Comparison of ENCODE assay signal across 8 mouse cellular contexts in genomic region chr11:115812533-115813420, GRCm38 (mm10). TPM values are rescaled to one million over a fixed set of nuclear protein-coding genes. Genes with fewer than 3 reads are reported as not detected.
DNase-seq lines count a peak whose midpoint lies in the region; ATAC-seq and TF ChIP-seq lines count a peak whose summit lies in the region.

No protein-coding gene starts in this region.

- H3K9ac ChIP-seq in hindbrain, postnatal 0 days (replicated peaks; ENCODE audit: low read length), result peak overlapping the region; percentile 72
- H3K9ac ChIP-seq in liver, embryonic 16.5 days (ENCODE audit: low read depth, low read length), result peak overlapping the region; percentile 88

- H3K36me3 ChIP-seq in hindbrain, postnatal 0 days (ENCODE audit: insufficient read depth, low read length), result no peaks in the 10 kb centered on the region
- H3K36me3 ChIP-seq in liver, embryonic 16.5 days (ENCODE audit: control insufficient read depth, insufficient read depth), result peaks cover 1% of the 10 kb centered on the region

- peak overlapping the region; percentile 43; the same call in 1 of the 2 replicates for H3K27ac ChIP-seq in hindbrain, postnatal 0 days
- peak overlapping the region; percentile 61 for H3K27ac ChIP-seq in liver, embryonic 16.5 days (ENCODE audit: low read length)

- H3K4me3 ChIP-seq in hindbrain, postnatal 0 days (ENCODE audit: low read length), result peak overlapping the region; percentile 88
- H3K4me3 ChIP-seq in liver, embryonic 16.5 days (ENCODE audit: low read depth, low read length), result peak overlapping the region; percentile 85

- TF ChIP-seq CTCF in hindbrain, postnatal 0 days (IDR thresholded peaks at IDR 0.05; ENCODE audit: low read depth), result no peak

- DNase-seq in embryo, embryonic 10 days (ENCODE audit: low spot score), result peak; percentile 46
- DNase-seq in embryo, embryonic 9.5 days (ENCODE audit: extremely low spot score), result no peak
- DNase-seq in Muller cell, postnatal 12 days (ENCODE audit: inconsistent ontology term), result peak; percentile 48
- no peak for DNase-seq in hindbrain, postnatal 0 days (ENCODE audit: low spot score)
- peak; percentile 48 for DNase-seq in testis, postnatal 14 days (ENCODE audit: low spot score)
- no peak for DNase-seq in frontal cortex, postnatal 25 days (ENCODE audit: low spot score in 2 of 2)

- 0 out of 2 replicates have a peak, but pooled peaks have one; percentile 1 for ATAC-seq in erythroblast, adult 5-6 weeks (replicated peaks; ENCODE audit: low FRiP score, poor library complexity, severe bottlenecking)
- no peak for ATAC-seq in hindbrain, postnatal 0 days
- ATAC-seq in liver, embryonic 16.5 days (ENCODE audit: low read depth), result no peak

- WGBS in hindbrain, postnatal 0 days, result 2% methylated on average over 27 of the region's 28 CpGs
- WGBS in liver, embryonic 16.5 days (ENCODE audit: insufficient replicate concordance), result 12% methylated on average over 28 of the region's 28 CpGs

- peaks cover 22% of the 10 kb centered on the region for H3K4me1 ChIP-seq in hindbrain, postnatal 0 days (ENCODE audit: insufficient read depth, low read length)
- peaks cover 55% of the 10 kb centered on the region for H3K4me1 ChIP-seq in liver, embryonic 16.5 days (ENCODE audit: control insufficient read depth, low read depth, low read length)

- no peaks in the 10 kb centered on the region for H3K27me3 ChIP-seq in hindbrain, postnatal 0 days (ENCODE audit: insufficient read depth, low read length)
- no peaks in the 10 kb centered on the region for H3K27me3 ChIP-seq in liver, embryonic 16.5 days (ENCODE audit: control insufficient read depth, insufficient read depth, low read depth, low read length)

- H3K9me3 ChIP-seq in hindbrain, postnatal 0 days (ENCODE audit: low read length), result no peaks in the 10 kb centered on the region
- H3K9me3 ChIP-seq in liver, embryonic 16.5 days (replicated peaks; ENCODE audit: control insufficient read depth, low read length), result no peaks in the 10 kb centered on the region

- peak overlapping the region; percentile 95 for H3K4me2 ChIP-seq in hindbrain, postnatal 0 days (ENCODE audit: low read depth, low read length)
- H3K4me2 ChIP-seq in liver, embryonic 16.5 days (ENCODE audit: low read depth, low read length), result peak overlapping the region; percentile 99

RNA-seq across cellular contexts. Expression of gene Caskin2, which starts 0.7 kb away (rescaled TPM):
- 4.0 and 4.8 TPM in 2 replicates for total RNA-seq in erythroblast, adult 5-6 weeks (2015; ENCODE audit: low replicate concordance)
- 2.0 and 3.1 TPM in 2 replicates for total RNA-seq in erythroblast, adult 5-6 weeks (2017; ENCODE audit: low replicate concordance)
- total RNA-seq in hindbrain, postnatal 0 days (2014; rRNA removed), result 24.4 and 39.2 TPM in 2 replicates
- 7.7 and 8.0 TPM in 2 replicates for polyA plus RNA-seq in hindbrain, postnatal 0 days (2015; fragmentation: Nextera tagmentation; extraction: Ambion mirVana)
- 5.1 and 6.1 TPM in 2 replicates for polyA plus RNA-seq in liver, embryonic 16.5 days (2015; fragmentation: Nextera tagmentation; extraction: Ambion mirVana)

RNA-seq across cellular contexts. Expression of gene Tsen54, which starts 1.7 kb away (rescaled TPM):
- total RNA-seq in erythroblast, adult 5-6 weeks (2015; ENCODE audit: low replicate concordance), result 1.7 and 5.6 TPM in 2 replicates
- total RNA-seq in erythroblast, adult 5-6 weeks (2017; ENCODE audit: low replicate concordance), result 1.4 and 2.2 TPM in 2 replicates
- 22.5 and 34.6 TPM in 2 replicates for total RNA-seq in hindbrain, postnatal 0 days (2014; rRNA removed)
- polyA plus RNA-seq in hindbrain, postnatal 0 days (2015; fragmentation: Nextera tagmentation; extraction: Ambion mirVana), result 18.0 and 18.8 TPM in 2 replicates
- polyA plus RNA-seq in liver, embryonic 16.5 days (2015; fragmentation: Nextera tagmentation; extraction: Ambion mirVana), result 10.2 and 12.4 TPM in 2 replicates

RNA-seq across cellular contexts. Expression of gene Llgl2, which starts 11.1 kb away (rescaled TPM):
- 3.3 and 5.4 TPM in 2 replicates for total RNA-seq in erythroblast, adult 5-6 weeks (2015; ENCODE audit: low replicate concordance)
- total RNA-seq in erythroblast, adult 5-6 weeks (2017; ENCODE audit: low replicate concordance), result 0.34 TPM in 1 of 2 replicates, not detected in the other
- 1.6 and 2.1 TPM in 2 replicates for total RNA-seq in hindbrain, postnatal 0 days (2014; rRNA removed)
- 1.5 and 1.8 TPM in 2 replicates for polyA plus RNA-seq in hindbrain, postnatal 0 days (2015; fragmentation: Nextera tagmentation; extraction: Ambion mirVana)
- 14.4 and 15.6 TPM in 2 replicates for polyA plus RNA-seq in liver, embryonic 16.5 days (2015; fragmentation: Nextera tagmentation; extraction: Ambion mirVana)

RNA-seq across cellular contexts. Expression of gene Myo15b, which starts 45.4 kb away (rescaled TPM):
- total RNA-seq in erythroblast, adult 5-6 weeks (2015; ENCODE audit: low replicate concordance), result not detected in 2 replicates
- not detected in 2 replicates for total RNA-seq in erythroblast, adult 5-6 weeks (2017; ENCODE audit: low replicate concordance)
- 0.29 and 0.63 TPM in 2 replicates for total RNA-seq in hindbrain, postnatal 0 days (2014; rRNA removed)
- polyA plus RNA-seq in hindbrain, postnatal 0 days (2015; fragmentation: Nextera tagmentation; extraction: Ambion mirVana), result 0.20 and 0.45 TPM in 2 replicates
- polyA plus RNA-seq in liver, embryonic 16.5 days (2015; fragmentation: Nextera tagmentation; extraction: Ambion mirVana), result 0.34 and 1.5 TPM in 2 replicates

RNA-seq across cellular contexts. Expression of gene Tmem94, which starts 47.5 kb away (rescaled TPM):
- total RNA-seq in erythroblast, adult 5-6 weeks (2015; ENCODE audit: low replicate concordance), result 5.6 and 8.5 TPM in 2 replicates
- 8.7 and 13.5 TPM in 2 replicates for total RNA-seq in erythroblast, adult 5-6 weeks (2017; ENCODE audit: low replicate concordance)
- total RNA-seq in hindbrain, postnatal 0 days (2014; rRNA removed), result 42.4 and 42.6 TPM in 2 replicates
- polyA plus RNA-seq in hindbrain, postnatal 0 days (2015; fragmentation: Nextera tagmentation; extraction: Ambion mirVana), result 12.5 and 16.1 TPM in 2 replicates
- polyA plus RNA-seq in liver, embryonic 16.5 days (2015; fragmentation: Nextera tagmentation; extraction: Ambion mirVana), result 8.9 and 10.4 TPM in 2 replicates

Comparison
In these comparisons a context has a peak if more than half of its experiments do, and no peak if none do; other contexts are left out.
1. DNase-seq: peak in embryo, embryonic 10 days (single experiment), Muller cell, postnatal 12 days (single experiment) and testis, postnatal 14 days (single experiment); none in embryo, embryonic 9.5 days (single experiment), hindbrain, postnatal 0 days (single experiment) and frontal cortex, postnatal 25 days (0 of 2).